Mouse (Mus musculus) kidney, postnatal 0 days (tissue): ENCODE measurements around the gene Mettl15. TPM values are rescaled to one million over a fixed set of nuclear protein-coding genes. Genes with fewer than 3 reads are reported as not detected.
"Not testable (repeated sequence)": the region's sequence is repeated elsewhere in the genome, so short reads cannot be mapped to it uniquely, and the experiment has no call there.

Experiments used
- ATAC-seq: fragments of 200-750 bp; cut with Nextera tagmentation; replicated peaks from 2 replicates; pipeline ENCODE4 v1.8.0; 2017; ENCODE audit warnings: low read depth, moderate number of reproducible peaks, moderate TSS enrichment, moderate library complexity; ENCODE audit not compliant: low FRiP score
- DNase-seq: peaks from one replicate; pipeline ENCODE4 v3.0.0-alpha.2; 2016; ENCODE audit warnings: low spot score
- H3K27ac ChIP-seq: fragments of 300-500 bp; sonication (generic); 2 replicates; pipeline ENCODE4 v1.5.1; 2014; ENCODE audit warnings: mild to moderate bottlenecking
- H3K27me3 ChIP-seq: fragments of 300-500 bp; sonication (generic); 2 replicates; pipeline ENCODE4 v1.6.1; 2014; ENCODE audit warnings: low read length, mixed read lengths; ENCODE audit not compliant: insufficient read depth
- H3K36me3 ChIP-seq: fragments of 300-500 bp; sonication (generic); 2 replicates; pipeline ENCODE4 v1.6.1; 2014; ENCODE audit warnings: low read length, mixed read lengths; ENCODE audit not compliant: insufficient read depth
- H3K4me1 ChIP-seq: fragments of 300-500 bp; sonication (generic); replicated peaks from 2 replicates; pipeline ENCODE4 v1.6.1; 2014; ENCODE audit warnings: antibody characterized with exemption, low read length, mixed read lengths; ENCODE audit not compliant: insufficient read depth
- H3K4me2 ChIP-seq: fragments of 300-500 bp; sonication (generic); 2 replicates; pipeline ENCODE4 v1.6.1; 2014; ENCODE audit warnings: mild to moderate bottlenecking, low read length, moderate library complexity, mixed read lengths
- H3K4me3 ChIP-seq: fragments of 300-500 bp; sonication (generic); replicated peaks from 2 replicates; pipeline ENCODE4 v1.5.1; 2014; ENCODE audit warnings: low read depth, low read length
- H3K9ac ChIP-seq: fragments of 300-500 bp; sonication (generic); 2 replicates; pipeline ENCODE4 v1.6.1; 2014; ENCODE audit warnings: low read depth, low read length
- H3K9me3 ChIP-seq: fragments of 300-500 bp; sonication (generic); replicated peaks from 2 replicates; pipeline ENCODE4 v1.6.1; 2016; ENCODE audit warnings: low read length, inconsistent platforms, mixed read lengths
- CTCF ChIP-seq: IDR thresholded peaks from 2 replicates; pipeline ENCODE4 v1.5.1; 2016; ENCODE audit warnings: antibody characterized with exemption, low read depth, mild to moderate bottlenecking, moderate library complexity
- WGBS: fragments of 180-500 bp; shearing (Covaris S2); extraction: QIAGEN DNeasy Blood & Tissue Kit; methylation state at CpG from one replicate; pipeline ENCODE4 v1.1.7; 2014; 5-methylcytosine and 5-hydroxymethylcytosine counted together
- polyA plus RNA-seq: library from polyadenylated mRNA; unstranded; fragments of >200 nt; fragmentation: Nextera tagmentation; extraction: Ambion mirVana; gene quantifications from 2 replicates; pipeline ENCODE4 v1.2.1, GENCODE M21; 2015

Gene Mettl15
- polyA plus RNA-seq, 1 experiment from 2014 or later = 11.5 TPM

DNA sequence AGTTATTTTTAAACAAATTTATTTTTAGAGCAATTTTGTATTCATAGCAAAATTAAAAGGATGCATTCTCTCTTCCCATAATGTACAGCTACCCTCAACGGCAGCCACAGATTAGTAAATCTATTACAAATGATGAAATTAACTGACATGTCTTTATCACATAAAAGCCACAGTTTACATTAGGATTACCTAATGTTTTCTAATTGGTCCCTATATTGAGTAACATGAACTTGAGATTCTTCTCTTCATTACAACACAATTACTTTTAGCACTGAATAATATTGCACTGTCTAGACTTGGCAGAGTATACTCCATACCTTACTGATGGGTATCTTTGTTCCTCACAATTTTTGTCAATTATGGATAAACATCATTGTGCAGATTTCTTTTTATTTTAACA is 17.8 kb downstream of the Mettl15 start:
- Histone ChIP-seq H3K9me3 (no peaks in the 10 kb centered on the region), H3K4me1 (no peaks in the 10 kb centered on the region), H3K4me3 (no peak overlapping the region), H3K4me2 (no peak overlapping the region), H3K36me3 (no peaks in the 10 kb centered on the region), H3K27ac (no peak overlapping the region), H3K9ac (no peak overlapping the region), H3K27me3 (no peaks in the 10 kb centered on the region)
- 93% methylated on average over 1 of the region's 1 CpGs for WGBS
- no peak for ATAC-seq
- no peak for DNase-seq
- TF ChIP-seq CTCF = no peak

GRCm38 (mm10) chr2:109241947-109242346 is 38.6 kb downstream of the Mettl15 start:
- Histone ChIP-seq H3K4me3 (no peak overlapping the region), H3K9ac (no peak overlapping the region), H3K9me3 (no peaks in the 10 kb centered on the region), H3K4me1 (no peaks in the 10 kb centered on the region), H3K36me3 (no peaks in the 10 kb centered on the region), H3K27ac (no peak overlapping the region), H3K27me3 (no peaks in the 10 kb centered on the region), H3K4me2 (no peak overlapping the region)
- no peak for DNase-seq
- ATAC-seq = no peak
- WGBS = 62% methylated on average over 3 of the region's 3 CpGs
- TF ChIP-seq CTCF = no peak

DNA sequence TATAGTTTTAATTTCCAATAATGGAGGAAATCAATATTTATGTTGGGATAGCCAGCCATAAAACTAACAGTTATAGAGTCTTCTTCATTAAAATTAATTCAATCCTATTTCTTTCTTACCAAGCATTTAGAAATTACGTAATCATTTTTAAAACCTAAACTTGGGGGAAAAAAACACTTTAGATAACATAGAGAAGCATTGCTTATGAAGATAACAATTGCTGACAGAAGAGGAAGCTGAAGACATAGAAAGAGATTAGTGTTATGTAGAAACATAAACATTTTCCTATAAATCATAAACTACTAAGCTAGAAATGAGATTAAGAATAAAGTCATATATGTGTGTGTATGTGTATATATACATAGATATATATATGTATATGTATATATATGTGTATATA is 44.8 kb downstream of the Mettl15 start:
- H3K36me3 ChIP-seq = no peaks in the 10 kb centered on the region
- no peaks in the 10 kb centered on the region for H3K9me3 ChIP-seq
- no peak overlapping the region for H3K4me2 ChIP-seq
- no peaks in the 10 kb centered on the region for H3K4me1 ChIP-seq
- no peak for ATAC-seq
- H3K9ac ChIP-seq = no peak overlapping the region
- 91% methylated on average over 1 of the region's 1 CpGs for WGBS
- H3K27ac ChIP-seq = no peak overlapping the region
- TF ChIP-seq CTCF = no peak
- no peak for DNase-seq
- no peaks in the 10 kb centered on the region for H3K27me3 ChIP-seq
- no peak overlapping the region for H3K4me3 ChIP-seq

DNA sequence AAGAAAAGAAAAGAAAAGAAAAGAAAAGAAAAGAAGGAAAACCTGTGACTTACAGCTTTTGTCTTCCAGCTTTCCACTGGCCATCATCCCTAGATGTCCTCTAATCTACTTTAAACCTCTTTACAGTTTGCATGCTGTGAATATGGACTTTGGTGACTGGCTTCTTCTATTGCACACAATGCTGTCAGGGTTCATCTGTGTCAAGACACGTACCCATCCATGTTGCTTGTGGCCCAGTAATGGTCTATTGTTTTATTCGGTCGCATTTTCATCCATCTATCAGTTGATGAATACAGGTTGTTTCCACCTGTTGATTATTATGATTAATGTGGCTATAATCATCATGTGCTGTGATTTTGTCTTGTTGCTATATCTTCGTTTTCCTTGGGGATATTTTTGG is 46.7 kb downstream of the Mettl15 start:
- H3K9ac ChIP-seq = no peak overlapping the region
- WGBS = 83% methylated on average over 4 of the region's 4 CpGs

DNA sequence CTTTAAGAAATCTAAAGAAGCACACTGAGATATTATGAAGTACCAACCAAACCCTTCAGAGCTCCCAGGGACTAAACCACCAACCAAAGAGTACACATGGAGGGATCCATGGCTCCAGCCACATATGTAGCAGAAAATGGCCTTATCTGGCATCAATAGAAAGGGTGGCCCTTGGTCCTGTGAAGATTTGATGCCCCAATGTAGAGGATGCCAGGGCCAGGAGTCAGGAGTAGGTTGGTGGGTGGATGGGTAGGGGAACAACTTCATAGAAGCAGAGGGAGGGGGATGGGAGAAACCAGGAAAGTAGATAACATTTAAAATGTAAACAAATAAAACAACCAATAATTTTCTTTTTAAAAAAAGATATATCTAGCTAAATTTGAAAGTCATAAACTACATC is 50.1 kb downstream of the Mettl15 start:
- Histone ChIP-seq H3K27me3 (no peaks in the 10 kb centered on the region), H3K27ac (no peak overlapping the region), H3K36me3 (no peaks in the 10 kb centered on the region), H3K4me3 (no peak overlapping the region), H3K9me3 (no peaks in the 10 kb centered on the region), H3K4me2 (no peak overlapping the region), H3K4me1 (no peaks in the 10 kb centered on the region), H3K9ac (no peak overlapping the region)
- TF ChIP-seq CTCF = no peak
- no peak for DNase-seq
- no peak for ATAC-seq

More for the DNA sequence above, 46.7 kb downstream of the Mettl15 start:
- DNase-seq (no peak), ATAC-seq (no peak)
- no peak overlapping the region for H3K27ac ChIP-seq
- H3K4me3 ChIP-seq = no peak overlapping the region
- H3K36me3 ChIP-seq = no peaks in the 10 kb centered on the region
- H3K4me1 ChIP-seq = no peaks in the 10 kb centered on the region
- TF ChIP-seq CTCF = no peak
- H3K9me3 ChIP-seq = no peaks in the 10 kb centered on the region
- no peak overlapping the region for H3K4me2 ChIP-seq
- H3K27me3 ChIP-seq = no peaks in the 10 kb centered on the region

DNA sequence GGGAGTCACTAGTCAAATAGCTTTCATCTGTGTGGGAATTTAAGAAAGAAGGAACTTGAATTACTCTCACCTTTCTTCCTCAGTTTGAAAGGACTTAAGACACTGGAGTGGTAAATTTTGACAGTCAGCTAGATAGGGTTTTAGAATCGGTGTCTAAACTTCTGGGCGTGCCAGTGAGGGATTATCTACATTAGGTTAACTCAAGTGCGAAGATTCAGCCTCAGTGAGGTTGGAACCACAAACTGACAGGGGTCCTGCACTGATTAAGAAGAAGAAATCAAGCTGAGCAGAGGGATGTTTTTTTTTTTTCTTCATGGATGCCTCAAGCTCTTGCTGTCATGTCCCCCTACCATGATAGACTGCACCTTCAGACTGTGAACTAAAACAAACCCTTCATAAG is 53.4 kb downstream of the Mettl15 start:
- DNase-seq = no peak
- no peaks in the 10 kb centered on the region for H3K4me1 ChIP-seq
- H3K27me3 ChIP-seq = no peaks in the 10 kb centered on the region
- no peak overlapping the region for H3K9ac ChIP-seq
- H3K27ac ChIP-seq = no peak overlapping the region
- no peak for TF ChIP-seq CTCF
- 81% methylated on average over 3 of the region's 3 CpGs for WGBS
- H3K9me3 ChIP-seq = no peaks in the 10 kb centered on the region
- no peak overlapping the region for H3K4me2 ChIP-seq
- H3K36me3 ChIP-seq = no peaks in the 10 kb centered on the region
- no peak overlapping the region for H3K4me3 ChIP-seq
- no peak for ATAC-seq

DNA sequence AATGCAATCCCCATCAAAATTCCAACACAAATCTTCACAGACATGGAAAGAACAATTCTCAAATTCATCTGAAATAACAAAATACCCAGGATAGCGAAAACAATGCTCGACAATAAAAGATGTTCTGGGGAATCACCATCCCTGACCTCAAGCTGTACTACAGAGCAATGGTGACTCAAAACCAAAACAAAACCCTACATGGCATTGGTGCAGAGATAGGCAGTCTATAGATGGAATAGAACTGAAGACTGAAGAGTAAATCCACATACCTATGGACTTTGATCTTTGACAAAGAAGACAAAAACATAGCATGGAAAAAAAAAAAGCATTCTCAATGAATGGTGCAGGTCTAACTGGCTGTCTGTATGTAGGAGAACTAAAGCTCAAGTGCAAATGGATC is 59.1 kb downstream of the Mettl15 start:
- no peak for DNase-seq
- Histone ChIP-seq H3K4me1 (no peaks in the 10 kb centered on the region), H3K9me3 (no peaks in the 10 kb centered on the region), H3K4me2 (no peak overlapping the region), H3K27me3 (no peaks in the 10 kb centered on the region), H3K4me3 (no peak overlapping the region), H3K36me3 (no peaks in the 10 kb centered on the region), H3K27ac (no peak overlapping the region), H3K9ac (no peak overlapping the region)
- no peak for ATAC-seq
- no peak for TF ChIP-seq CTCF
- 93% methylated on average over 2 of the region's 2 CpGs for WGBS

- 92% methylated on average over 1 of the region's 2 CpGs for WGBS
- H3K36me3 ChIP-seq, H3K4me1 ChIP-seq, H3K9ac ChIP-seq, H3K27me3 ChIP-seq, DNase-seq, H3K27ac ChIP-seq, H3K4me3 ChIP-seq, H3K4me2 ChIP-seq, H3K9me3 ChIP-seq, ATAC-seq: not testable (repeated sequence)
Observed at GRCm38 (mm10) chr2:109216678-109217077, 63.9 kb downstream of the Mettl15 start.

GRCm38 (mm10) chr2:109210641-109211040 is 69.9 kb downstream of the Mettl15 start:
- H3K4me2 ChIP-seq, ATAC-seq, H3K27me3 ChIP-seq, H3K27ac ChIP-seq, H3K9me3 ChIP-seq, H3K36me3 ChIP-seq, DNase-seq, H3K9ac ChIP-seq, H3K4me1 ChIP-seq, H3K4me3 ChIP-seq: not testable (repeated sequence)
- 80% methylated on average over 1 of the region's 1 CpGs for WGBS
